Mouse (Mus musculus): ENCODE data around the gene Pccb. TPM values are rescaled to one million over a fixed set of nuclear protein-coding genes. Genes with fewer than 3 reads are reported as not detected.

Pccb gene
- polyA plus RNA-seq, 1 experiment from 2014 or later, result 20.3 TPM

DNA sequence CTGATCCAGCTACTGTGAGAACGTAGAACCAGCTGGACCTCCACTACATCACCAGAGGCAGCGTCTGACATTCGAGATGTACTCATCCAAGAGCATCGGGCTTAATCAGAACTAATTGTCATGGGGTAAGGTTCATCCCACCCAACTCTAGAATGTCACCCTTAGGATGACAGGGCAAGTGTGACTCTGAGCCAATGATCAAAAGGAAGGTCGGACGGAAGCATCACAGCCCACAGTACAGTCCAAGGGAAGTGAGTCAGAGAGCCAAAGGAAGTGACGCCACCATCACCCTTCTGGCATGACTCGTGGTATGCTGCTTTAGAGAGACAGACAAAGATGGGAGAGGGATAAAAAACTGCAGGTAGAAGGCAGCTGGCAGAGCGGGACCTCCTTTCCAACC lies 7.6 kb upstream of the Pccb start:
- Histone ChIP-seq H3K9ac (no peak overlapping the region), H3K4me3 (no peak overlapping the region), H3K27ac (replicated peaks) (no peak overlapping the region), H3K36me3 (no peaks in the 10 kb centered on the region), H3K27me3 (replicated peaks) (no peaks in the 10 kb centered on the region), H3K4me2 (no peak overlapping the region), H3K9me3 (no peaks in the 10 kb centered on the region), H3K4me1 (no peaks in the 10 kb centered on the region)
- no peak for ATAC-seq (ENCODE audit: extremely low read depth, insufficient number of reproducible peaks, low FRiP score, low TSS enrichment)
- WGBS, result 76% methylated on average over 9 of the region's 9 CpGs

DNA sequence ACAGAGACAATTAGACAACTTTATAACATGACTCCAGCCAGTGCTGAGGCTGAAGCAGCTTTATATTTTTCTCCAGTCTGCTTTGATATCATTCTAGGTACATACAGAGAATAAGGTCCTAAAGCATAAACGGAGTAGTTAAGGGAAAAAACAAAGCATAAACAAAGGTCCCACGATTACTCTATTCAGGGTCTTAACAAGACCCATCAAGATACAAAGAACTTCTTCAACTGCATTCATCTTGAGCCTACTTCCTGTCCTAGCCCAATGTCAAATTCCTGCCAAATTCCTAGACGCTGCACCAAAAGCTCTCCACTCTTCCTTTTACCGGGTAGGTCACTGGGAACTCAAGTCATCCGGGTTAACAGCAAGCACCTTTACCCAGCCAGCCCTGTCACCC lies 6.8 kb upstream of the Pccb start:
- no peak overlapping the region for H3K4me3 ChIP-seq

GRCm38 (mm10) chr9:101038634-101039033 lies 3.9 kb upstream of the Pccb start:
- H3K9ac ChIP-seq, result no peak overlapping the region
- peaks cover 8% of the 10 kb centered on the region for H3K4me1 ChIP-seq
- no peak overlapping the region for H3K4me3 ChIP-seq
- no peak overlapping the region for H3K27ac ChIP-seq (replicated peaks)
- no peaks in the 10 kb centered on the region for H3K27me3 ChIP-seq (replicated peaks)
- H3K36me3 ChIP-seq, result no peaks in the 10 kb centered on the region
- WGBS, result 65% methylated on average over 5 of the region's 5 CpGs
- ATAC-seq (ENCODE audit: extremely low read depth, insufficient number of reproducible peaks, low FRiP score, low TSS enrichment), result no peak
- H3K9me3 ChIP-seq, result no peaks in the 10 kb centered on the region
- H3K4me2 ChIP-seq, result no peak overlapping the region

More for the DNA sequence above, 6.8 kb upstream of the Pccb start:
- Histone ChIP-seq H3K4me1 (no peaks in the 10 kb centered on the region), H3K27me3 (replicated peaks) (no peaks in the 10 kb centered on the region), H3K36me3 (no peaks in the 10 kb centered on the region), H3K4me2 (no peak overlapping the region), H3K9ac (no peak overlapping the region), H3K27ac (replicated peaks) (no peak overlapping the region), H3K9me3 (no peaks in the 10 kb centered on the region)
- 68% methylated on average over 5 of the region's 5 CpGs for WGBS
- no peak for ATAC-seq (ENCODE audit: extremely low read depth, insufficient number of reproducible peaks, low FRiP score, low TSS enrichment)

DNA sequence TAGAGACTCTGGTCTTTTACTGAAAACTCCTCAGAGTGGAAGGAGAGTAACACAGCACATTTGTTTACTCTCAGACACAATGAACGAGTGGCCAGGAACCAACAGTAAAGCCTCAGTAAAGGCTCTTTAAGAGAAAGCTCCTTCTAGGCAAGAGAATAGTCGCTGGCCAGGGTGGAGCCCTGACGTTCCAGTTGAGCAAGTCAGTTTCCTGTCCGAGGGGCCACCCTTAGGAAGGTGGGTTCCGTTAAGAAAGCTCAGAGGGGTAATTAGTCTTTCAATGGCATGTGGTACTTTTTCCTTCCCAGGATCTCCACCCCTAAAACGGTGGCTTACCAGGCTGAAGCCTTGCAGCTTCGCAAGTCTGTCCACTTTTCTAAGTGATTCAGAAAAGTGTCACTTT lies 2.7 kb upstream of the Pccb start:
- Histone ChIP-seq H3K4me3 (no peak overlapping the region), H3K4me1 (peaks cover 13% of the 10 kb centered on the region), H3K4me2 (0 out of 2 replicates have a peak overlapping the region, but pooled peaks have one; percentile 5), H3K36me3 (no peaks in the 10 kb centered on the region), H3K27me3 (replicated peaks) (no peaks in the 10 kb centered on the region), H3K9me3 (no peaks in the 10 kb centered on the region), H3K9ac (no peak overlapping the region), H3K27ac (replicated peaks) (no peak overlapping the region)
- no peak for ATAC-seq (ENCODE audit: extremely low read depth, insufficient number of reproducible peaks, low FRiP score, low TSS enrichment)
- WGBS, result 41% methylated on average over 7 of the region's 7 CpGs

DNA sequence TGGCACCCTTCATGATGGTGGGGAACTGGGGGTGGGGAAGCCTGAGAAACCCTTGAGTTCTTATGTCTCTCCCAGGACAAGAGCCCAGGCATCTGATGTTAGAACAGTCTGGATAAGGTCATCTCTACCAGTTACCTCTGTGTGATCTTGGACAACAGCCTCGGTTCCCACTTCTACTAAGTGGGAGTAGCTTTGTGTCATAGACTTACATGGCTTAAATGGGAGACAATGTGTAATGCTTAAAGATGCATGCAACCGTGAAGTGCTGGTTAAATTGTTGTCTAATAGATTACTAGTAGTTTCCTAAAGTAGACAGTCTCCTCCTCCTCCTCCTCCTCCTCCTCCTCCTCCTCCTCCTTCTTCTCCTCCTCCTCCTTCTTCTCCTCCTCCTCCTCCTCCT lies 2.2 kb upstream of the Pccb start:
- H3K9me3 ChIP-seq, result no peaks in the 10 kb centered on the region
- peaks cover 13% of the 10 kb centered on the region for H3K4me1 ChIP-seq
- no peak overlapping the region for H3K27ac ChIP-seq (replicated peaks)
- WGBS, result 76% methylated on average over 2 of the region's 2 CpGs
- H3K4me3 ChIP-seq, result no peak overlapping the region
- H3K36me3 ChIP-seq, result 0 out of 2 replicates have a peak, but pooled peaks cover under 1% of the 10 kb centered on the region
- H3K9ac ChIP-seq, result no peak overlapping the region
- no peaks in the 10 kb centered on the region for H3K27me3 ChIP-seq (replicated peaks)
- no peak overlapping the region for H3K4me2 ChIP-seq
- ATAC-seq (ENCODE audit: extremely low read depth, insufficient number of reproducible peaks, low FRiP score, low TSS enrichment), result no peak

- Histone ChIP-seq H3K9ac (no peak overlapping the region), H3K27ac (replicated peaks) (no peak overlapping the region), H3K27me3 (replicated peaks) (no peaks in the 10 kb centered on the region), H3K4me3 (no peak overlapping the region), H3K4me1 (peaks cover 13% of the 10 kb centered on the region), H3K36me3 (peaks cover 9% of the 10 kb centered on the region), H3K9me3 (no peaks in the 10 kb centered on the region), H3K4me2 (no peak overlapping the region)
- 82% methylated on average over 9 of the region's 15 CpGs for WGBS
- ATAC-seq (ENCODE audit: extremely low read depth, insufficient number of reproducible peaks, low FRiP score, low TSS enrichment), result no peak
Measured at GRCm38 (mm10) chr9:101035836-101036596, 1.3 kb upstream of the Pccb start.

- H3K27me3 ChIP-seq (replicated peaks), result no peaks in the 10 kb centered on the region
- H3K9ac ChIP-seq, result peak overlapping the region; percentile 86
- 6% methylated on average over 14 of the region's 14 CpGs for WGBS
- H3K27ac ChIP-seq (replicated peaks), result peak overlapping the region; percentile 96
- H3K36me3 ChIP-seq, result peaks cover 22% of the 10 kb centered on the region
- no peaks in the 10 kb centered on the region for H3K9me3 ChIP-seq
- peaks cover 13% of the 10 kb centered on the region for H3K4me1 ChIP-seq
- ATAC-seq (ENCODE audit: extremely low read depth, insufficient number of reproducible peaks, low FRiP score, low TSS enrichment), result no peak
- peak overlapping the region; percentile 61 for H3K4me3 ChIP-seq
- H3K4me2 ChIP-seq, result peak overlapping the region; percentile 74
Measured at GRCm38 (mm10) chr9:101033761-101034447, 794 bp downstream of the Pccb start.

GRCm38 (mm10) chr9:101018768-101019167 lies 15.9 kb downstream of the Pccb start:
- 89% methylated on average over 10 of the region's 10 CpGs for WGBS

GRCm38 (mm10) chr9:101017734-101018516 lies 16.8 kb downstream of the Pccb start:
- Histone ChIP-seq H3K36me3 (peaks cover 32% of the 10 kb centered on the region), H3K27ac (replicated peaks) (0 out of 2 replicates have a peak overlapping the region, but pooled peaks have one; percentile 16), H3K27me3 (replicated peaks) (no peaks in the 10 kb centered on the region), H3K4me1 (peaks cover 9% of the 10 kb centered on the region), H3K4me3 (no peak overlapping the region), H3K9me3 (no peaks in the 10 kb centered on the region; the same call in 1 of the 2 replicates), H3K9ac (no peak overlapping the region), H3K4me2 (0 out of 2 replicates have a peak overlapping the region, but pooled peaks have one; percentile 2)
- WGBS, result 50% methylated on average over 15 of the region's 15 CpGs
- no peak for ATAC-seq (ENCODE audit: extremely low read depth, insufficient number of reproducible peaks, low FRiP score, low TSS enrichment)

More at GRCm38 (mm10) chr9:101018768-101019167, 15.9 kb downstream of the Pccb start:
- Histone ChIP-seq H3K27ac (replicated peaks) (no peak overlapping the region), H3K4me1 (peaks cover 9% of the 10 kb centered on the region), H3K27me3 (replicated peaks) (no peaks in the 10 kb centered on the region), H3K4me2 (no peak overlapping the region), H3K9me3 (no peaks in the 10 kb centered on the region; the same call in 1 of the 2 replicates), H3K36me3 (peaks cover 40% of the 10 kb centered on the region), H3K9ac (no peak overlapping the region), H3K4me3 (no peak overlapping the region)
- ATAC-seq (ENCODE audit: extremely low read depth, insufficient number of reproducible peaks, low FRiP score, low TSS enrichment), result no peak

- Histone ChIP-seq H3K27me3 (replicated peaks) (no peaks in the 10 kb centered on the region), H3K4me3 (no peak overlapping the region), H3K4me1 (peaks cover 9% of the 10 kb centered on the region), H3K4me2 (no peak overlapping the region), H3K36me3 (peaks cover 41% of the 10 kb centered on the region), H3K9ac (no peak overlapping the region), H3K9me3 (no peaks in the 10 kb centered on the region; the same call in 1 of the 2 replicates), H3K27ac (replicated peaks) (no peak overlapping the region)
- WGBS, result 89% methylated on average over 9 of the region's 9 CpGs
- no peak for ATAC-seq (ENCODE audit: extremely low read depth, insufficient number of reproducible peaks, low FRiP score, low TSS enrichment)
Measured at GRCm38 (mm10) chr9:101015324-101015723, 19.4 kb downstream of the Pccb start.

DNA sequence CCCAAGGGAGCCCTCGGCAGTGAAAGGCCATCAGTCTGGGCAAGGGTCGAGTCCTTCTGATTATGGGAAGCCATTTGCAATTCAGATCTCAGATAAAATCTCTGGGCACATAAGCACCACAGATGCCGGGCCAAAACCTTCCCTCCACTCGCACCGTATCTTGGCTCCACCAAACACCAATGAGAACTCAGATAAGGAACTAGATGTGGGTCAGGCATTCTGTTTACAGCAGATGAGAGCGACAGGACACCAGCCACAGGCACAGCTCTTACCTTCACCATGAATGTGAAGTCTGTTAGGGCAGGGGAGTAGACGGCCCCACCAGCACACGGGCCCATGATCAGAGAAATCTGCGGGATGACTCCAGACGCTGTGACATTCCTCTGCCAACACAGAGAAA lies 22.3 kb downstream of the Pccb start:
- Histone ChIP-seq H3K4me3 (no peak overlapping the region), H3K9ac (no peak overlapping the region), H3K27ac (replicated peaks) (no peak overlapping the region), H3K27me3 (replicated peaks) (no peaks in the 10 kb centered on the region), H3K36me3 (peaks cover 40% of the 10 kb centered on the region), H3K4me2 (no peak overlapping the region), H3K9me3 (no peaks in the 10 kb centered on the region; the same call in 1 of the 2 replicates), H3K4me1 (peaks cover 2% of the 10 kb centered on the region)
- no peak for ATAC-seq (ENCODE audit: extremely low read depth, insufficient number of reproducible peaks, low FRiP score, low TSS enrichment)
- WGBS, result 58% methylated on average over 10 of the region's 10 CpGs
